Mouse (Mus musculus): ENCODE measurements around the gene Zbtb41. TPM values are rescaled to one million over a fixed set of nuclear protein-coding genes. Genes with fewer than 3 reads are reported as not detected.

The Zbtb41 gene
- 1 to 10 TPM; 7.3 to 7.6 TPM for total RNA-seq (2023)

DNA sequence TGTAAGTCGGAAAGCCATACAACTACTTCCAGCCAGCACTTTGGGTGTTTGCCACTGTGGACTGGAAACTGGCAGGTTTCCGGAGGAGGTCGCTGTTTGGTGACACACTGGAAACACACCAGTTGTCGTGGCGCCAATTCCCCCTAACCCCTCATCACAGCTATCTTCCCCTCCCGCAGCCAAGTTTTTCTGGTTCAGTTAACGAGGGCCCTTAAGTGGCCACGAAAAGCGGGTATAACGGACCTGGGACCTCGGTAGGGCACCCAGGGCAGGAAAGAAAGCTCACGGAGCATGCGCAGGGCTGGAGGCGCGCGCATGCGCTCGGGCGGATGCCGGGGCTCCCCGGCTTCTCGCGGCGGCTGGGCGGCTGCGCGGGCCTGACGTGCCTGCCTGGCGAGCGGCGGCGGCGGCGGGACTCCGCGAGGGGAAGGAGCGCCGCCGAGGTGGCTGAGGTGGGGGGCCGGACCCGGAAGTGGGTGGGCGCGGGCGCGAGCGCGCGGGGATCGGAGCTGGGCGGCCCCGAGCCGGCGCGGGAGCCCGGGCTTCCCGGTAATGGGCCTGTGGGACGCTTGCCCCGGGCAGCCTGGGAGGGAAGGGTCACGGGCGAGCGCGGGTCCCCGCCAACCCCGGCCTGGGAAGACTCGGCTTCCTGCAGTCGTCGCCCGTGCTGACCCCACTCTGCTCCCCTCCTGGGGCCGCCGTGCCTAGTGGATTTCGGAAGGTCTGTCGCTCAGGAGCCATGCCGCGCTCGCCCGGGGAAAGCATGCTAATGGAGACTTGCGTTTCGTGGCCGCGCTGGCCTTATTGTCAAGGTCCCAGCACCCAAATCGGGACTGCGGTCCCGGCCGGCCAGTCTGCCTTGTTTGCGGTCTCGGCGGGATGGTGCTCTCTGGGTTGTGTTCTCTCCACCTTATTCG lies at the start of gene Zbtb41:
Zbtb41 (plus strand) TSS at position 414 of the 917 bp plus-strand sequence.

GRCm38 (mm10) chr1:139376638-139377286 lies 45.3 kb upstream of the Zbtb41 start, which contains the start of gene Crb1:
Crb1 (minus strand) TSS chr1:139377100.

GRCm38 (mm10) chr1:139454340-139455225 lies 32.5 kb downstream of the Zbtb41 start, which contains the start of gene Aspm:
Aspm (plus strand) TSS chr1:139454772.

GRCm38 (mm10) chr1:139501258-139501752 lies 79.2 kb downstream of the Zbtb41 start, which contains the start of gene F13b:
F13b (plus strand) TSS chr1:139501702.

Other genes with a start within 250 kb of the Zbtb41 start
- not detected for gene Crb1, start 45.2 kb upstream of the Zbtb41 start, total RNA-seq (2023)
- 10 to 100 TPM; 37.9 to 41.7 TPM for gene Aspm, start 32.5 kb downstream of the Zbtb41 start, total RNA-seq (2023)
- not detected for gene F13b, start 79.4 kb downstream of the Zbtb41 start, total RNA-seq (2023)
- not detected for gene Cfhr1, start 138.0 kb downstream of the Zbtb41 start, total RNA-seq (2023)

Data from neutrophil, adult 83 days (primary cell).